Mouse (Mus musculus): ENCODE results near the gene Golga4. TPM values are rescaled to one million over a fixed set of nuclear protein-coding genes. Genes with fewer than 3 reads are reported as not detected.

Golga4 gene
- polyA plus RNA-seq, 1 experiment from 2014 or later, result 50.6 TPM

- no peak overlapping the region for H3K9ac ChIP-seq (replicated peaks; ENCODE audit: low read length)
- no peak for DNase-seq (ENCODE audit: low spot score)
- H3K4me2 ChIP-seq (ENCODE audit: low read depth, low read length), result no peak overlapping the region
- peaks cover 5% of the 10 kb centered on the region for H3K4me1 ChIP-seq (ENCODE audit: control insufficient read depth, insufficient read depth, low read length)
- no peak overlapping the region for H3K4me3 ChIP-seq (ENCODE audit: low read depth, low read length)
- no peak overlapping the region for H3K27ac ChIP-seq (replicated peaks; ENCODE audit: low read depth, low read length)
- WGBS, result 74% methylated on average over 10 of the region's 10 CpGs
- no peak for ATAC-seq (replicated peaks; ENCODE audit: insufficient number of reproducible peaks, low FRiP score, low TSS enrichment, low read depth)
- no peaks in the 10 kb centered on the region for H3K36me3 ChIP-seq (replicated peaks; ENCODE audit: control insufficient read depth, insufficient read depth, low read depth, low read length)
- H3K9me3 ChIP-seq (replicated peaks; ENCODE audit: control insufficient read depth, low read length), result no peaks in the 10 kb centered on the region
- H3K27me3 ChIP-seq (ENCODE audit: control insufficient read depth, insufficient read depth, low read length), result peaks cover 76% of the 10 kb centered on the region
Measured at GRCm38 (mm10) chr9:118482210-118482609, 23.9 kb upstream of the Golga4 start.

- no peak for DNase-seq (ENCODE audit: low spot score)
- Histone ChIP-seq H3K27me3 (ENCODE audit: control insufficient read depth, insufficient read depth, low read length) (peaks cover 54% of the 10 kb centered on the region), H3K4me2 (ENCODE audit: low read depth, low read length) (no peak overlapping the region), H3K9ac (replicated peaks; ENCODE audit: low read length) (no peak overlapping the region), H3K27ac (replicated peaks; ENCODE audit: low read depth, low read length) (no peak overlapping the region), H3K9me3 (replicated peaks; ENCODE audit: control insufficient read depth, low read length) (no peaks in the 10 kb centered on the region), H3K4me1 (ENCODE audit: control insufficient read depth, insufficient read depth, low read length) (no peaks in the 10 kb centered on the region), H3K4me3 (ENCODE audit: low read depth, low read length) (no peak overlapping the region), H3K36me3 (replicated peaks; ENCODE audit: control insufficient read depth, insufficient read depth, low read depth, low read length) (no peaks in the 10 kb centered on the region)
- ATAC-seq (replicated peaks; ENCODE audit: insufficient number of reproducible peaks, low FRiP score, low TSS enrichment, low read depth), result no peak
- WGBS, result under 1% methylated on average over 32 of the region's 32 CpGs
Measured at GRCm38 (mm10) chr9:118486361-118487095, 19.5 kb upstream of the Golga4 start.

DNA sequence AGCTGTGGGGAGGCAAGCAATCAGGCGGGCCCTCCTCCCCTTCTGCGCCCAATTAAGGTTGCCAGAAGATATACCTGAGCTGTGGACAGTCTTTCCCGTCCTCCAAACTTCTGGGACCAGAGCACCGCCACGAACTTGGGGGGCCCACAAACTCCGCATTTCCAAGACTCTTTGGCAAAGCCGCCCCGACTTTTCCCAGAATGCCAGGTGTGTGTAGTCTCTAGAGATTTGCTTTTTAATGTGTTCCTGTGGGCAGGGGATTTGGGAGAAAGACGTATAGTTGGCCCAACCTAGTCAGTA is 19.0 kb upstream of the Golga4 start:
- Histone ChIP-seq H3K9ac (replicated peaks; ENCODE audit: low read length) (no peak overlapping the region), H3K36me3 (replicated peaks; ENCODE audit: control insufficient read depth, insufficient read depth, low read depth, low read length) (no peaks in the 10 kb centered on the region), H3K27ac (replicated peaks; ENCODE audit: low read depth, low read length) (no peak overlapping the region), H3K9me3 (replicated peaks; ENCODE audit: control insufficient read depth, low read length) (no peaks in the 10 kb centered on the region), H3K4me1 (ENCODE audit: control insufficient read depth, insufficient read depth, low read length) (no peaks in the 10 kb centered on the region), H3K4me3 (ENCODE audit: low read depth, low read length) (no peak overlapping the region), H3K27me3 (ENCODE audit: control insufficient read depth, insufficient read depth, low read length) (peaks cover 51% of the 10 kb centered on the region), H3K4me2 (ENCODE audit: low read depth, low read length) (no peak overlapping the region; the same call in 1 of the 2 replicates)
- WGBS, result 1% methylated on average over 8 of the region's 9 CpGs
- ATAC-seq (replicated peaks; ENCODE audit: insufficient number of reproducible peaks, low FRiP score, low TSS enrichment, low read depth), result no peak
- no peak for DNase-seq (ENCODE audit: low spot score)

DNA sequence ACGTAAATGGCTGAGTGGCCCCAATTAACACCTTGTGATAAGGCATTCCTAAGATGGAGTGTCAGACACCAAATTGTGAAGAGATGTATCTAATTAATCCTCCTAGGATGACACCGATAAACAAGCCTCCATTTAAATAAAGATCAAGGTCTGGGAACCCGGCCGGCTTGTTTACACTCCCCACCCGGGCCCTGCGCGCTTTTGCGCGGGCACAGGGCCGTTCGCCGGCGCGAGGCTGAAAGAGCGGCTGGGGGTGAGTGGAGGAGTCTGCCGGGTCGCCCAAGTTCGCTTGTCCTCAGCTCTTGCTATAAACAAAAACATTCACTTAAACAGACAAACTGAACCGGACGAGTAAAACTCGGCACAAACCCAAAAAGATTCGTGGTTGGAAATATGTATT is 18.4 kb upstream of the Golga4 start:
- DNase-seq (ENCODE audit: low spot score), result no peak
- H3K4me2 ChIP-seq (ENCODE audit: low read depth, low read length), result no peak overlapping the region
- WGBS, result under 1% methylated on average over 22 of the region's 22 CpGs
- H3K27ac ChIP-seq (replicated peaks; ENCODE audit: low read depth, low read length), result no peak overlapping the region
- no peak for ATAC-seq (replicated peaks; ENCODE audit: insufficient number of reproducible peaks, low FRiP score, low TSS enrichment, low read depth)
- H3K9me3 ChIP-seq (replicated peaks; ENCODE audit: control insufficient read depth, low read length), result no peaks in the 10 kb centered on the region
- H3K27me3 ChIP-seq (ENCODE audit: control insufficient read depth, insufficient read depth, low read length), result peaks cover 48% of the 10 kb centered on the region
- no peak overlapping the region for H3K4me3 ChIP-seq (ENCODE audit: low read depth, low read length)
- no peaks in the 10 kb centered on the region for H3K36me3 ChIP-seq (replicated peaks; ENCODE audit: control insufficient read depth, insufficient read depth, low read depth, low read length)
- H3K4me1 ChIP-seq (ENCODE audit: control insufficient read depth, insufficient read depth, low read length), result no peaks in the 10 kb centered on the region
- no peak overlapping the region for H3K9ac ChIP-seq (replicated peaks; ENCODE audit: low read length)

DNA sequence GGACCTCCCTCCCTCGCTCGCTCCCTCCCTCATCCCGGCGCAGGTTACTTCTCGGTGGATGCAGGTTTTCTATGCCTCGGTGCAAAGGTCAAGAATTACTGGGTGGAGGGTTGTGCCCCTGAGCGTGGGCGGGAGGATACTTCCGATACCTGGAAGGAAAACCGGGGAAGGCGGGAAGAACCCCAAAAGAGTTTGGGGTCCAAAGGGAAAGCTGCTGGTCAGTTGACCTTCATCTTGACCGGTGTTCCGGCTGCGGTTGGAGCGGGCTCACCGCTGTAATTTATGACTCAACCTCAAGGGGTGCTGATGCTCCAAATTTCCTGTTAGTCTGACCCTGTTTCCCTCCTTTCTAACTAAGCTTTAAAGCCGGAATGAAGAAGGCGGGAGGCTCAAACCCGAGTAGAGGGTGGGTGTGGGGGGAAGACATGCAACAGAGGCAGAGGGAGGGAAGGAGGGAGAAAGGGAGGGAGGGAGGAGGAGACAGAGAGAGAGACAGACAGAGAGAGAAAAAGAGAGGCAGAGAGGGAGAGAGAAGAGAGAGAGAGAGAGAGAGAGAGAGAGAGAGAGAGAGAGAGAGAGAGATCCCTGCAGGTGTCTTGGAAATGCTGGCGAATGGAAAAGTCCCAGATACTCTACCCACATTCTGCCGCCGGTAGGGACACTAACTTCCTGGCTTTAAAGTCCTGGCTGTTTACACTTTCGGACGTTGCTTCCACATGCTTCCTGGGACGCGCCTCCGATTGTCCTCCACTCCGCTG is 17.8 kb upstream of the Golga4 start:
- H3K9ac ChIP-seq (replicated peaks; ENCODE audit: low read length), result no peak overlapping the region

DNA sequence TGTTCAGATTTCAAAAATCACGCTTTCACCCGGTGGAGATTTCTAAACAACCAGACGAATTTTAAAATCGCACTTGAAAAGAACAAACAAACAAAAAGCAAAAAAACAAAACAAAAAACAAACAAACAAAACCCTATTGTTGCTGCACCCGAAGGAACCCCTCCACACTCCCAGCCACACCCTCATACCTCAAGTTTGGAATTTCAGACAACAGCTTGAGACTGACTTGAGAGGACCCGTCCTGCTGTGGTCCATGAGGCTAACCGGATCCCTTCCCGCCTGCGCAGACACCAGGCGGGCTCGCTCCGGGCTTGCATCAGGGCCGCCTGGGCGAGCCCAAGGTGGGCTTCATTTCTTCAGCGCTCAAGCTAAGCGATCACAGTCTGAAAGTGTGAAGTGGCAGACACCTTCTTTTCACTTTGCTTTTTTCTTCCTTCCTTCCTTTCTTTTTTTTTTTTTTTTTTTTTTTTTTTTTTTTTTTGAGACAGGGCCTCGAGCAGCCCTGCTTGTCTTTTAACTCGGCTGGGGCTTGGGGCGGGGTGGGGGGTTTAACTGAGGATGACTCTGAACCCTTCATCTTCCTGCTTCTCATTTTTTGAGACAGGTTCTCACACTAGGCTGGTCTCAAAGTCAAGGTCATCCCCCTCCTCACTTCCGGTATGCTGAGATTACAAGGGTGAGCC is 17.0 kb upstream of the Golga4 start:
- no peaks in the 10 kb centered on the region for H3K9me3 ChIP-seq (replicated peaks; ENCODE audit: control insufficient read depth, low read length)
- H3K4me1 ChIP-seq (ENCODE audit: control insufficient read depth, insufficient read depth, low read length), result no peaks in the 10 kb centered on the region
- no peak overlapping the region for H3K9ac ChIP-seq (replicated peaks; ENCODE audit: low read length)
- peak; percentile 45; the same call in 1 of the 2 replicates for ATAC-seq (replicated peaks; ENCODE audit: insufficient number of reproducible peaks, low FRiP score, low TSS enrichment, low read depth)
- WGBS, result under 1% methylated on average over 20 of the region's 20 CpGs
- no peak overlapping the region for H3K27ac ChIP-seq (replicated peaks; ENCODE audit: low read depth, low read length)
- H3K36me3 ChIP-seq (replicated peaks; ENCODE audit: control insufficient read depth, insufficient read depth, low read depth, low read length), result no peaks in the 10 kb centered on the region
- peak overlapping the region; percentile 44 for H3K4me2 ChIP-seq (ENCODE audit: low read depth, low read length)
- peak; percentile 47 for DNase-seq (ENCODE audit: low spot score)
- peak overlapping the region; percentile 13; the same call in 1 of the 2 replicates for H3K4me3 ChIP-seq (ENCODE audit: low read depth, low read length)
- peaks cover 44% of the 10 kb centered on the region for H3K27me3 ChIP-seq (ENCODE audit: control insufficient read depth, insufficient read depth, low read length)

More for the DNA sequence above, 17.8 kb upstream of the Golga4 start:
- Histone ChIP-seq H3K4me3 (ENCODE audit: low read depth, low read length) (no peak overlapping the region), H3K27ac (replicated peaks; ENCODE audit: low read depth, low read length) (no peak overlapping the region), H3K27me3 (ENCODE audit: control insufficient read depth, insufficient read depth, low read length) (peaks cover 48% of the 10 kb centered on the region), H3K36me3 (replicated peaks; ENCODE audit: control insufficient read depth, insufficient read depth, low read depth, low read length) (no peaks in the 10 kb centered on the region), H3K4me2 (ENCODE audit: low read depth, low read length) (peak overlapping the region; percentile 32), H3K9me3 (replicated peaks; ENCODE audit: control insufficient read depth, low read length) (no peaks in the 10 kb centered on the region), H3K4me1 (ENCODE audit: control insufficient read depth, insufficient read depth, low read length) (no peaks in the 10 kb centered on the region)
- whole genome bisulfite sequencing, result under 1% methylated on average over 28 of the region's 28 CpGs
- peak; percentile 67 for DNase-seq (ENCODE audit: low spot score)
- ATAC-seq (replicated peaks; ENCODE audit: insufficient number of reproducible peaks, low FRiP score, low TSS enrichment, low read depth), result no peak

GRCm38 (mm10) chr9:118489579-118490019 is 16.5 kb upstream of the Golga4 start:
- peak; percentile 84 for ATAC-seq (replicated peaks; ENCODE audit: insufficient number of reproducible peaks, low FRiP score, low TSS enrichment, low read depth)
- Histone ChIP-seq H3K27ac (replicated peaks; ENCODE audit: low read depth, low read length) (no peak overlapping the region), H3K9ac (replicated peaks; ENCODE audit: low read length) (no peak overlapping the region; the same call in 1 of the 2 replicates), H3K4me2 (ENCODE audit: low read depth, low read length) (peak overlapping the region; percentile 44), H3K9me3 (replicated peaks; ENCODE audit: control insufficient read depth, low read length) (no peaks in the 10 kb centered on the region), H3K27me3 (ENCODE audit: control insufficient read depth, insufficient read depth, low read length) (peaks cover 39% of the 10 kb centered on the region), H3K4me1 (ENCODE audit: control insufficient read depth, insufficient read depth, low read length) (no peaks in the 10 kb centered on the region), H3K36me3 (replicated peaks; ENCODE audit: control insufficient read depth, insufficient read depth, low read depth, low read length) (no peaks in the 10 kb centered on the region), H3K4me3 (ENCODE audit: low read depth, low read length) (peak overlapping the region; percentile 13; the same call in 1 of the 2 replicates)
- under 1% methylated on average over 16 of the region's 16 CpGs for WGBS
- peak; percentile 87 for DNase-seq (ENCODE audit: low spot score)
